ENCODE assay signal across 8 mouse cellular contexts in the genomic region with DNA sequence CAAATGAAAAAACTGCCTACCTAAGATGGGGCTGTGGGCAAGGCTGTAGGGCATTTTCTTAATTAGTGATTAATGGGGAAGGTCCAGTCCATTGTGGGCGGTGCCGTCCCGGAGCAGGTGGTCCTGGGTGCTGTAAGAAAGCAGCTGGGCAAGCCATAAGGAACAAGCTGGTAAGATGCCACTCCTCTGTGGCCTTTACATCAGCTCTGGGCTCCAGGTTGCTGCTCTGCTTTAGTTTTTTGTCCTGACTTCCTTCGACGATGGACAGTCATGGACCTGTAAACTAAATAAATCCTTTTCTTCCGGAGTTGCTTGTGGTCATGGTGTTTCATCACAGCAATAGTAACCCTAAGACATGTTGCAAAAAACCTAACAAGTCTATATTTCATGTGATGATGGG. TPM values are rescaled to one million over a fixed set of nuclear protein-coding genes. Genes with fewer than 3 reads are reported as not detected.
DNase-seq lines count a peak whose midpoint lies in the region; ATAC-seq lines count a peak whose summit lies in the region.

No protein-coding gene starts in this region.

- no peak for ATAC-seq in heart, embryonic 14.5 days (ENCODE audit: insufficient number of reproducible peaks, insufficient read depth, low FRiP score, low read depth)
- no peak for ATAC-seq in intestine, embryonic 14.5 days (replicated peaks; ENCODE audit: low FRiP score, low TSS enrichment, low read depth)
- peak; percentile 9 for ATAC-seq in midbrain, embryonic 15.5 days (replicated peaks)

- no peak overlapping the region for H3K9ac ChIP-seq in heart, embryonic 14.5 days (ENCODE audit: low read length)
- no peak overlapping the region for H3K9ac ChIP-seq in intestine, embryonic 14.5 days (ENCODE audit: low read length)
- H3K9ac ChIP-seq in midbrain, embryonic 15.5 days: peak overlapping the region; percentile 21; the same call in 1 of the 2 replicates

- H3K9me3 ChIP-seq in heart, embryonic 14.5 days (ENCODE audit: control insufficient read depth, low read length): no peaks in the 10 kb centered on the region
- H3K9me3 ChIP-seq in embryonic facial prominence, embryonic 10.5 days: no peaks in the 10 kb centered on the region
- H3K9me3 ChIP-seq in intestine, embryonic 14.5 days (ENCODE audit: control insufficient read depth, low read length): no peaks in the 10 kb centered on the region
- no peaks in the 10 kb centered on the region for H3K9me3 ChIP-seq in midbrain, embryonic 15.5 days

- H3K4me1 ChIP-seq in heart, embryonic 14.5 days (ENCODE audit: control insufficient read depth in 2 of 2, insufficient read depth in 2 of 2, low read length in 2 of 2): peaks cover 11 to 15% of the 10 kb centered on the region in 2 experiments
- H3K4me1 ChIP-seq in embryonic facial prominence, embryonic 10.5 days: peaks cover 62% of the 10 kb centered on the region
- peaks cover 4% of the 10 kb centered on the region for H3K4me1 ChIP-seq in intestine, embryonic 14.5 days (replicated peaks; ENCODE audit: control insufficient read depth, insufficient read depth, low read length)
- peaks cover 42% of the 10 kb centered on the region for H3K4me1 ChIP-seq in midbrain, embryonic 15.5 days

- H3K27me3 ChIP-seq in heart, embryonic 14.5 days (ENCODE audit: control insufficient read depth, insufficient read depth, low read length): no peaks in the 10 kb centered on the region; the same call in 1 of the 2 replicates
- peaks cover 4% of the 10 kb centered on the region for H3K27me3 ChIP-seq in embryonic facial prominence, embryonic 10.5 days (replicated peaks; ENCODE audit: low read depth, poor library complexity, severe bottlenecking)
- H3K27me3 ChIP-seq in intestine, embryonic 14.5 days (replicated peaks; ENCODE audit: control insufficient read depth, insufficient read depth, low read length): no peaks in the 10 kb centered on the region
- no peaks in the 10 kb centered on the region for H3K27me3 ChIP-seq in midbrain, embryonic 15.5 days (replicated peaks)

- no peak for DNase-seq in heart, postnatal 25 days (ENCODE audit: low spot score)
- DNase-seq in embryonic facial prominence, embryonic 10.5 days (ENCODE audit: low spot score): no peak
- no peak for DNase-seq in intestine, embryonic 14.5 days (ENCODE audit: low spot score)
- no peak for DNase-seq in adrenal gland, adult 8-10 months
- no peak for DNase-seq in frontal cortex, postnatal 14 days (ENCODE audit: low spot score in 2 of 2)
- DNase-seq in layer of hippocampus, postnatal 14 days (ENCODE audit: low spot score in 2 of 2): no peak

- intact Hi-C loops in heart, postnatal 25 days (cut with DNase I): loop anchor here (1.0 to 5.0 kb wide), 5 partner anchors 68 to 562 kb away; partner anchors contain the start of genes Fyn and Rev3l

- peak overlapping the region; percentile 74 for H3K4me2 ChIP-seq in heart, embryonic 14.5 days (ENCODE audit: low read length)
- peak overlapping the region; percentile 79; the same call in 1 of the 2 replicates for H3K4me2 ChIP-seq in intestine, embryonic 14.5 days (ENCODE audit: low read length)
- peak overlapping the region; percentile 72 for H3K4me2 ChIP-seq in midbrain, embryonic 15.5 days

- H3K36me3 ChIP-seq in heart, embryonic 14.5 days (ENCODE audit: control insufficient read depth, insufficient read depth, low read length): no peaks in the 10 kb centered on the region
- no peaks in the 10 kb centered on the region for H3K36me3 ChIP-seq in embryonic facial prominence, embryonic 10.5 days (replicated peaks)
- H3K36me3 ChIP-seq in intestine, embryonic 14.5 days (ENCODE audit: control insufficient read depth, insufficient read depth, low read length): no peaks in the 10 kb centered on the region
- no peaks in the 10 kb centered on the region for H3K36me3 ChIP-seq in midbrain, embryonic 15.5 days (replicated peaks)

- no peak overlapping the region for H3K4me3 ChIP-seq in heart, embryonic 14.5 days (ENCODE audit: control insufficient read depth in 1 of 2, insufficient read depth in 1 of 2, low read depth in 1 of 2, low read length in 2 of 2)
- peak overlapping the region; percentile 56; the same call in 1 of the 2 replicates for H3K4me3 ChIP-seq in embryonic facial prominence, embryonic 10.5 days
- no peak overlapping the region for H3K4me3 ChIP-seq in intestine, embryonic 14.5 days (ENCODE audit: low read depth, low read length)
- H3K4me3 ChIP-seq in midbrain, embryonic 15.5 days: peak overlapping the region; percentile 15

- H3K27ac ChIP-seq in heart, embryonic 14.5 days (replicated peaks in 1 of 2; ENCODE audit: control insufficient read depth in 1 of 2, insufficient read depth in 1 of 2, low read depth in 2 of 2, low read length in 2 of 2): no peak overlapping the region
- peak overlapping the region; percentile 44; the same call in 1 of the 2 replicates for H3K27ac ChIP-seq in embryonic facial prominence, embryonic 10.5 days (replicated peaks)
- H3K27ac ChIP-seq in intestine, embryonic 14.5 days (ENCODE audit: low read depth): no peak overlapping the region
- H3K27ac ChIP-seq in midbrain, embryonic 15.5 days: peak overlapping the region; percentile 97

- 19% methylated on average over 6 of the region's 6 CpGs for WGBS in heart, embryonic 14.5 days
- 18% methylated on average over 6 of the region's 6 CpGs for WGBS in embryonic facial prominence, embryonic 10.5 days
- 13% methylated on average over 6 of the region's 6 CpGs for WGBS in intestine, embryonic 14.5 days
- WGBS in midbrain, embryonic 15.5 days: 10% methylated on average over 6 of the region's 6 CpGs

RNA-seq across cellular contexts. Expression of gene Ccn6, which starts 7.1 kb away (rescaled TPM):
- polyA plus RNA-seq in heart, embryonic 14.5 days (2014; fragmentation: Nextera tagmentation; extraction: Ambion mirVana): 0.24 and 0.34 TPM in 2 replicates
- total RNA-seq in heart, postnatal 25 days (2021): not detected
- polyA plus RNA-seq in embryonic facial prominence, embryonic 10.5 days (2016; fragmentation: Nextera tagmentation; extraction: Ambion mirVana): 0.24 and 0.36 TPM in 2 replicates
- polyA plus RNA-seq in intestine, embryonic 14.5 days (2014; fragmentation: Nextera tagmentation; extraction: Ambion mirVana): 0.32 TPM in 1 of 2 replicates, not detected in the other
- polyA plus RNA-seq in midbrain, embryonic 15.5 days (2015; fragmentation: Nextera tagmentation; extraction: Ambion mirVana): 0.31 and 0.36 TPM in 2 replicates
- total RNA-seq in adrenal gland, adult 8-10 months (2022): under 1 TPM in 3 of 4 experiments, not detected in 1; 0.23 to 0.89 (median 0.62) TPM
- total RNA-seq in layer of hippocampus, postnatal 14 days (2021): under 1 TPM; 0.45 to 0.53 TPM

RNA-seq across cellular contexts. Expression of gene Tube1, which starts 36.9 kb away (rescaled TPM):
- 7.3 and 8.7 TPM in 2 replicates for polyA plus RNA-seq in heart, embryonic 14.5 days (2014; fragmentation: Nextera tagmentation; extraction: Ambion mirVana)
- 1 to 10 TPM in 1 of 2 experiments, under 1 TPM in 1; 0.91 to 1.2 TPM for total RNA-seq in heart, postnatal 25 days (2021)
- polyA plus RNA-seq in embryonic facial prominence, embryonic 10.5 days (2016; fragmentation: Nextera tagmentation; extraction: Ambion mirVana): 24.7 and 25.5 TPM in 2 replicates
- polyA plus RNA-seq in intestine, embryonic 14.5 days (2014; fragmentation: Nextera tagmentation; extraction: Ambion mirVana): 14.2 and 17.3 TPM in 2 replicates
- 9.2 TPM in 2 replicates for polyA plus RNA-seq in midbrain, embryonic 15.5 days (2015; fragmentation: Nextera tagmentation; extraction: Ambion mirVana)
- total RNA-seq in adrenal gland, adult 8-10 months (2022): 1 to 10 TPM in 3 of 4 experiments, under 1 TPM in 1; 0.84 to 2.6 (median 2.0) TPM
- 1 to 10 TPM; 3.8 to 4.7 TPM for total RNA-seq in layer of hippocampus, postnatal 14 days (2021)

RNA-seq across cellular contexts. Expression of gene Fam229b, which starts 37.0 kb away (rescaled TPM):
- 9.6 and 13.0 TPM in 2 replicates for polyA plus RNA-seq in heart, embryonic 14.5 days (2014; fragmentation: Nextera tagmentation; extraction: Ambion mirVana)
- total RNA-seq in heart, postnatal 25 days (2021): 1 to 10 TPM; 4.4 to 5.0 TPM
- polyA plus RNA-seq in embryonic facial prominence, embryonic 10.5 days (2016; fragmentation: Nextera tagmentation; extraction: Ambion mirVana): 10.8 and 12.2 TPM in 2 replicates
- 8.0 and 9.5 TPM in 2 replicates for polyA plus RNA-seq in intestine, embryonic 14.5 days (2014; fragmentation: Nextera tagmentation; extraction: Ambion mirVana)
- 31.4 and 34.3 TPM in 2 replicates for polyA plus RNA-seq in midbrain, embryonic 15.5 days (2015; fragmentation: Nextera tagmentation; extraction: Ambion mirVana)
- total RNA-seq in adrenal gland, adult 8-10 months (2022): 1 to 10 TPM; 3.3 to 6.4 (median 4.3) TPM
- 10 to 100 TPM; 15.1 to 17.6 TPM for total RNA-seq in layer of hippocampus, postnatal 14 days (2021)

Comparison
In these comparisons a context has a peak if more than half of its experiments do, and no peak if none do; other contexts are left out.
1. H3K27ac ChIP-seq: peak in embryonic facial prominence, embryonic 10.5 days (single experiment) and midbrain, embryonic 15.5 days (single experiment); none in heart, embryonic 14.5 days (0 of 2) and intestine, embryonic 14.5 days (single experiment).
2. H3K4me3 ChIP-seq: peak in embryonic facial prominence, embryonic 10.5 days (single experiment) and midbrain, embryonic 15.5 days (single experiment); none in heart, embryonic 14.5 days (0 of 2) and intestine, embryonic 14.5 days (single experiment).
3. Peak in every context shown above with its lines, with median percentiles within 50 percentile points of each other: H3K4me2 ChIP-seq.